Mouse (Mus musculus) thymus, postnatal 4 days (tissue): ENCODE measurements around the gene Kalrn.
A peak's percentile ranks its signal among the peaks of the same experiment; 100 is the strongest.

Experiments used
- DNase-seq: peaks from one replicate; pipeline ENCODE4 v3.0.0; 2021

The Kalrn gene

GRCm38 (mm10) chr16:34343968-34344367 lies 229.4 kb downstream of the Kalrn start:
- DNase-seq: peak; percentile 15

GRCm38 (mm10) chr16:34343161-34343560 lies 230.2 kb downstream of the Kalrn start:
- DNase-seq: no peak

- no peak for DNase-seq
Measured at GRCm38 (mm10) chr16:34342369-34343160, 230.8 kb downstream of the Kalrn start.

GRCm38 (mm10) chr16:34334919-34335318 lies 238.4 kb downstream of the Kalrn start:
- no peak for DNase-seq

GRCm38 (mm10) chr16:34331630-34332029 lies 241.7 kb downstream of the Kalrn start:
- no peak for DNase-seq

- DNase-seq: no peak
Measured at GRCm38 (mm10) chr16:34329876-34330275, 243.5 kb downstream of the Kalrn start.

- DNase-seq: no peak
Measured at GRCm38 (mm10) chr16:34329431-34329873, 243.9 kb downstream of the Kalrn start.

- no peak for DNase-seq
Measured at GRCm38 (mm10) chr16:34327890-34328289, 245.4 kb downstream of the Kalrn start.

GRCm38 (mm10) chr16:34325869-34326268 lies 247.5 kb downstream of the Kalrn start:
- no peak for DNase-seq

- DNase-seq: no peak
Measured at GRCm38 (mm10) chr16:34325161-34325560, 248.2 kb downstream of the Kalrn start.

- no peak for DNase-seq
Measured at GRCm38 (mm10) chr16:34324735-34325134, 248.6 kb downstream of the Kalrn start.

- DNase-seq: no peak
Measured at GRCm38 (mm10) chr16:34323496-34323895, 249.8 kb downstream of the Kalrn start.

GRCm38 (mm10) chr16:34322546-34322945 lies 250.8 kb downstream of the Kalrn start:
- DNase-seq: peak; percentile 65

- no peak for DNase-seq
Measured at GRCm38 (mm10) chr16:34321066-34321790, 252.1 kb downstream of the Kalrn start.

GRCm38 (mm10) chr16:34320023-34320800 lies 253.1 kb downstream of the Kalrn start:
- DNase-seq: no peak

GRCm38 (mm10) chr16:34317110-34317509 lies 256.2 kb downstream of the Kalrn start:
- DNase-seq: no peak

GRCm38 (mm10) chr16:34316253-34316652 lies 257.1 kb downstream of the Kalrn start:
- no peak for DNase-seq

- no peak for DNase-seq
Measured at GRCm38 (mm10) chr16:34314071-34314470, 259.3 kb downstream of the Kalrn start.

- DNase-seq: no peak
Measured at GRCm38 (mm10) chr16:34311577-34311976, 261.8 kb downstream of the Kalrn start.

- DNase-seq: no peak
Measured at GRCm38 (mm10) chr16:34310363-34310762, 263.0 kb downstream of the Kalrn start.

- no peak for DNase-seq
Measured at GRCm38 (mm10) chr16:34308324-34308723, 265.0 kb downstream of the Kalrn start.

GRCm38 (mm10) chr16:34307458-34307857 lies 265.9 kb downstream of the Kalrn start:
- DNase-seq: no peak

GRCm38 (mm10) chr16:34305586-34305985 lies 267.7 kb downstream of the Kalrn start:
- DNase-seq: no peak
